Mouse (Mus musculus) erythroblast, embryonic 14.5 days (primary cell): Measurements from ENCODE around the gene Slc25a30. TPM values are rescaled to one million over a fixed set of nuclear protein-coding genes. Genes with fewer than 3 reads are reported as not detected.

ENCODE experiments used
- H3K27me3 ChIP-seq: 2 replicates; pipeline ENCODE4 v1.6.1; 2012; ENCODE audit warnings: inconsistent platforms; ENCODE audit not compliant: control insufficient read depth
- H3K36me3 ChIP-seq: 2 replicates; pipeline ENCODE4 v1.6.1; 2012; ENCODE audit warnings: mild to moderate bottlenecking, inconsistent platforms; ENCODE audit not compliant: control insufficient read depth
- H3K4me1 ChIP-seq: 2 replicates; pipeline ENCODE4 v1.6.1; 2012; ENCODE audit warnings: inconsistent platforms; ENCODE audit not compliant: control insufficient read depth
- H3K4me3 ChIP-seq: replicated peaks from 2 replicates; pipeline ENCODE3; 2012; ENCODE audit warnings: moderate library complexity, mild to moderate bottlenecking, inconsistent platforms
- H3K9me3 ChIP-seq: 2 replicates; pipeline ENCODE4 v1.6.1; 2012; ENCODE audit warnings: low read length, inconsistent platforms, mixed read lengths; ENCODE audit not compliant: control insufficient read depth
- GATA1 ChIP-seq: IDR thresholded peaks from 2 replicates; pipeline ENCODE4 v1.6.1; 2012; ENCODE audit warnings: low read length, inconsistent platforms, mixed read lengths
- TAL1 ChIP-seq: IDR thresholded peaks from 3 replicates; pipeline ENCODE4 v1.6.1; 2012; ENCODE audit warnings: low read length, inconsistent platforms, mixed read lengths
- polyA plus RNA-seq: library from polyadenylated mRNA; stranded (reverse); fragments of >175 nt; gene quantifications from 2 replicates; pipeline ENCODE4 v1.2.3, GENCODE M21; 2012

Slc25a30 gene
- polyA plus RNA-seq, 1 experiment, result 0.87 TPM

- peaks cover 94% of the 10 kb centered on the region for H3K36me3 ChIP-seq
- H3K27me3 ChIP-seq, result no peaks in the 10 kb centered on the region
- no peaks in the 10 kb centered on the region for H3K9me3 ChIP-seq
- no peak overlapping the region for H3K4me3 ChIP-seq
- peaks cover 3% of the 10 kb centered on the region for H3K4me1 ChIP-seq
- TF ChIP-seq GATA1, result no peak
- TF ChIP-seq TAL1, result no peak
Measured at GRCm38 (mm10) chr14:75731361-75731760, 55.5 kb downstream of the Slc25a30 start.

GRCm38 (mm10) chr14:75728111-75728510 is 58.7 kb downstream of the Slc25a30 start:
- H3K4me3 ChIP-seq, result no peak overlapping the region
- no peaks in the 10 kb centered on the region for H3K27me3 ChIP-seq
- H3K9me3 ChIP-seq, result no peaks in the 10 kb centered on the region
- no peak for TF ChIP-seq TAL1
- no peak for TF ChIP-seq GATA1
- peaks cover 93% of the 10 kb centered on the region for H3K36me3 ChIP-seq
- H3K4me1 ChIP-seq, result peaks cover 3% of the 10 kb centered on the region

- H3K4me3 ChIP-seq, result no peak overlapping the region
- no peak for TF ChIP-seq TAL1
- no peak for TF ChIP-seq GATA1
- no peaks in the 10 kb centered on the region for H3K9me3 ChIP-seq
- no peaks in the 10 kb centered on the region for H3K27me3 ChIP-seq
- H3K4me1 ChIP-seq, result peaks cover 3% of the 10 kb centered on the region
- peaks cover 90% of the 10 kb centered on the region for H3K36me3 ChIP-seq
Measured at GRCm38 (mm10) chr14:75727046-75727445, 59.8 kb downstream of the Slc25a30 start.

GRCm38 (mm10) chr14:75722816-75723215 is 64.0 kb downstream of the Slc25a30 start:
- Histone ChIP-seq H3K27me3 (no peaks in the 10 kb centered on the region), H3K9me3 (no peaks in the 10 kb centered on the region), H3K4me1 (no peaks in the 10 kb centered on the region), H3K4me3 (no peak overlapping the region), H3K36me3 (peaks cover 91% of the 10 kb centered on the region)
- TF ChIP-seq GATA1, result no peak

GRCm38 (mm10) chr14:75721977-75722563 is 64.8 kb downstream of the Slc25a30 start:
- Histone ChIP-seq H3K27me3 (no peaks in the 10 kb centered on the region), H3K4me3 (no peak overlapping the region), H3K36me3 (peaks cover 91% of the 10 kb centered on the region), H3K9me3 (no peaks in the 10 kb centered on the region), H3K4me1 (no peaks in the 10 kb centered on the region)
- TF ChIP-seq TAL1 (no peak), GATA1 (no peak)

- Histone ChIP-seq H3K9me3 (no peaks in the 10 kb centered on the region), H3K27me3 (no peaks in the 10 kb centered on the region), H3K36me3 (peaks cover 94% of the 10 kb centered on the region), H3K4me1 (no peaks in the 10 kb centered on the region), H3K4me3 (no peak overlapping the region)
- TF ChIP-seq TAL1 (no peak), GATA1 (no peak)
Measured at GRCm38 (mm10) chr14:75720121-75720520, 66.7 kb downstream of the Slc25a30 start.

GRCm38 (mm10) chr14:75716410-75716809 is 70.4 kb downstream of the Slc25a30 start:
- Histone ChIP-seq H3K4me1 (no peaks in the 10 kb centered on the region), H3K36me3 (peaks cover 92% of the 10 kb centered on the region)
- TF ChIP-seq GATA1, result no peak

GRCm38 (mm10) chr14:75713661-75714060 is 73.2 kb downstream of the Slc25a30 start:
- no peaks in the 10 kb centered on the region for H3K9me3 ChIP-seq
- no peaks in the 10 kb centered on the region for H3K27me3 ChIP-seq
- H3K4me1 ChIP-seq, result no peaks in the 10 kb centered on the region
- H3K36me3 ChIP-seq, result peaks cover 92% of the 10 kb centered on the region
- TF ChIP-seq TAL1, result no peak
- TF ChIP-seq GATA1, result no peak
- no peak overlapping the region for H3K4me3 ChIP-seq

More at GRCm38 (mm10) chr14:75716410-75716809, 70.4 kb downstream of the Slc25a30 start:
- H3K27me3 ChIP-seq, result no peaks in the 10 kb centered on the region
- no peak overlapping the region for H3K4me3 ChIP-seq
- no peaks in the 10 kb centered on the region for H3K9me3 ChIP-seq

- Histone ChIP-seq H3K36me3 (peaks cover 92% of the 10 kb centered on the region), H3K4me1 (no peaks in the 10 kb centered on the region), H3K4me3 (no peak overlapping the region), H3K27me3 (no peaks in the 10 kb centered on the region), H3K9me3 (no peaks in the 10 kb centered on the region)
- TF ChIP-seq GATA1 (no peak), TAL1 (no peak)
Measured at GRCm38 (mm10) chr14:75712687-75713086, 74.2 kb downstream of the Slc25a30 start.

GRCm38 (mm10) chr14:75711731-75712130 is 75.1 kb downstream of the Slc25a30 start:
- H3K4me3 ChIP-seq, result no peak overlapping the region
- H3K36me3 ChIP-seq, result peaks cover 92% of the 10 kb centered on the region
- TF ChIP-seq GATA1 (no peak), TAL1 (no peak)
- no peaks in the 10 kb centered on the region for H3K4me1 ChIP-seq
- H3K27me3 ChIP-seq, result no peaks in the 10 kb centered on the region
- no peaks in the 10 kb centered on the region for H3K9me3 ChIP-seq

Other genes starting within 250 kb of the Slc25a30 start
- gene Spert, start 193.9 kb downstream of the Slc25a30 start, polyA plus RNA-seq, result 0.05 TPM in 1 of 2 replicates, not detected in the other
- gene Erich6b, start 144.8 kb downstream of the Slc25a30 start, polyA plus RNA-seq, result not detected in 2 replicates
- gene Cog3, start 32.5 kb downstream of the Slc25a30 start, polyA plus RNA-seq, result 0.18 and 0.23 TPM in 2 replicates
- 472 and 499 TPM in 2 replicates for gene Tpt1, start 58.1 kb upstream of the Slc25a30 start, polyA plus RNA-seq
- gene Kctd4, start 168.0 kb upstream of the Slc25a30 start, polyA plus RNA-seq, result not detected in 2 replicates
- gene Gtf2f2, start 223.8 kb upstream of the Slc25a30 start, polyA plus RNA-seq, result 0.42 and 0.58 TPM in 2 replicates